Mouse (Mus musculus) E14TG2a.4 (cell line): ENCODE data around the gene Fam53b.

Source experiments
- CTCF ChIP-seq: conservative IDR thresholded peaks from 2 replicates; pipeline ENCODE4 v1.5.1; 2014; ENCODE audit warnings: low read length
- NANOG ChIP-seq: IDR thresholded peaks from 2 replicates; pipeline ENCODE4 v1.6.1; 2014; ENCODE audit warnings: borderline replicate concordance, low read length, mixed read lengths
- POU5F1 ChIP-seq: IDR thresholded peaks from 2 replicates; pipeline ENCODE4 v1.6.1; 2014; ENCODE audit warnings: low read length, borderline replicate concordance

- TF ChIP-seq CTCF (no peak), NANOG (no peak), POU5F1 (no peak)
Measured at GRCm38 (mm10) chr7:132686515-132686914, 127.2 kb downstream of the Fam53b start.
